23 mouse cellular contexts compared by ENCODE assay signal in genomic region chr5:105412634-105413033, GRCm38 (mm10). TPM values are rescaled to one million over a fixed set of nuclear protein-coding genes. Genes with fewer than 3 reads are reported as not detected.
DNase-seq lines count a peak whose midpoint lies in the region; TF ChIP-seq lines count a peak whose summit lies in the region.
"Had no signal": no experiment of that assay in that cellular context is flagged by ENCODE, and none has a peak within 500 bp of the region (broad histone marks: within the 10 kb centered on the region; RNA-seq: fewer than 3 reads in every experiment).

No protein-coding gene starts in this region.

- no peaks in the 10 kb centered on the region for H3K79me2 ChIP-seq in C2C12 (ENCODE audit: control insufficient read depth, insufficient read depth)

- H3ac ChIP-seq in C2C12 (ENCODE audit: control insufficient read depth, insufficient read length, low read depth): no peak overlapping the region

- TF ChIP-seq CTCF in C2C12 (IDR thresholded peaks at IDR 0.05; ENCODE audit: control insufficient read depth, insufficient read depth, insufficient read length): no peak

- no peaks in the 10 kb centered on the region for H3K27me3 ChIP-seq in C2C12 (ENCODE audit: control insufficient read depth, insufficient read depth, insufficient read length)
- H3K27me3 ChIP-seq: embryonic facial prominence, embryonic 13.5 days; embryonic facial prominence, embryonic 15.5 days; forebrain, embryonic 12.5 days; Patski had no signal

- no peaks in the 10 kb centered on the region for H3K36me3 ChIP-seq in C2C12 (ENCODE audit: control insufficient read depth, insufficient read depth)
- H3K36me3 ChIP-seq: embryonic facial prominence, embryonic 13.5 days; embryonic facial prominence, embryonic 15.5 days; forebrain, embryonic 12.5 days had no signal

- no peak overlapping the region for H3K4me3 ChIP-seq in C2C12 (ENCODE audit: insufficient read depth, poor library complexity, severe bottlenecking)
- H3K4me3 ChIP-seq: embryonic facial prominence, embryonic 13.5 days; embryonic facial prominence, embryonic 15.5 days; erythroblast, embryonic 14.5 days; forebrain, embryonic 10.5 days; forebrain, embryonic 12.5 days had no signal

- DNase-seq in heart, adult 11 months: peak; percentile 41
- no peak for DNase-seq in heart, adult 8-10 months (ENCODE audit: low spot score)
- DNase-seq in 3T3-L1 (ENCODE audit: low read depth, low spot score): peak; percentile 44
- DNase-seq in urinary bladder, postnatal 36 days (ENCODE audit: low spot score in 2 of 2): no peak
- DNase-seq in frontal cortex, adult 2 months (ENCODE audit: extremely low spot score in 1 of 2, low spot score in 1 of 2): no peak
- DNase-seq: adrenal gland, adult 2 months; adrenal gland, postnatal 10 days; adrenal gland, postnatal 25 days; B cell, adult 2 months; cerebellum, adult 11 months; cerebellum, adult 18-20 months; cerebellum, adult 8-10 months; cerebellum, adult 9-11 months; cerebellum, postnatal 14 days; cerebellum, postnatal 36 days; embryo, embryonic 11 days had no signal

- H3K79me3 ChIP-seq in C2C12 (ENCODE audit: low read depth): no peaks in the 10 kb centered on the region

TF ChIP-seq in C2C12, 6 proteins besides CTCF, POLR2A, EP300 and RAD21:
- no peak for TF ChIP-seq MYOD1 (IDR thresholded peaks at IDR 0.05; ENCODE audit: control insufficient read depth, insufficient read length, low read depth)
- no peak for TF ChIP-seq MAX (IDR thresholded peaks at IDR 0.05)
- no peak for TF ChIP-seq FOSL1 (IDR thresholded peaks at IDR 0.05; ENCODE audit: insufficient read depth, low read length, poor library complexity, severe bottlenecking)
- TF ChIP-seq USF1 (IDR thresholded peaks at IDR 0.05; ENCODE audit: low read depth): peak; percentile 69
- no peak for TF ChIP-seq CEBPB (IDR thresholded peaks at IDR 0.05; ENCODE audit: low read depth)
- TF ChIP-seq MYOG (IDR thresholded peaks at IDR 0.05; ENCODE audit: control insufficient read depth, extremely low read depth, insufficient read length): no peak

RNA-seq across cellular contexts. Expression of gene Lrrc8b, which starts 2.9 kb away (rescaled TPM):
- 1 to 10 TPM; 3.9 to 5.6 (median 4.2) TPM for total RNA-seq in heart, adult 8-10 months (2022)
- polyA plus RNA-seq in C2C12 (2012; fragmentation: generic; extraction: Trizol): 6.0 TPM
- polyA plus RNA-seq in frontal cortex, adult 2 months (2012; rRNA removed): 39.9 and 41.7 TPM in 2 replicates

Comparison
In these comparisons a context has a peak if more than half of its experiments do, and no peak if none do; other contexts are left out.
1. DNase-seq: peak in heart, adult 11 months (single experiment) and 3T3-L1 (single experiment); none in heart, adult 8-10 months (single experiment), urinary bladder, postnatal 36 days (0 of 2) and frontal cortex, adult 2 months (0 of 2).